Mouse (Mus musculus) CH12F3 (cell line): ENCODE measurements around the gene Numa1.
"Not testable (repeated sequence)": the region's sequence is repeated elsewhere in the genome, so short reads cannot be mapped to it uniquely, and the experiment has no call there.

Experiments
- in situ Hi-C: fragments of 300-500 bp; cut with MboI; formaldehyde crosslinking; loops from 2 replicates; pipeline ENCODE4 v1.14.3; 2020; ENCODE audit warnings: low sequenced_read_pairs

The Numa1 gene

GRCm38 (mm10) chr7:101933751-101934240 is at the start of gene Numa1, which contains the start of gene Lrrc51:
Gene Numa1 (plus strand): TSS chr7:101934111.
Gene Lrrc51 (minus strand): TSS chr7:101933895.
- in situ Hi-C loops = no loop called here

- in situ Hi-C loops = no loop called here
These were observed 49.8 kb upstream of the Numa1 start for GRCm38 (mm10) chr7:101884160-101884559.

- in situ Hi-C loops = no loop called here
These were observed 47.6 kb upstream of the Numa1 start for GRCm38 (mm10) chr7:101886274-101886673.

- in situ Hi-C loops = no loop called here
These were observed 45.5 kb upstream of the Numa1 start for GRCm38 (mm10) chr7:101888460-101888859.

GRCm38 (mm10) chr7:101895695-101896094 is 38.2 kb upstream of the Numa1 start:
- in situ Hi-C loops = no loop called here

GRCm38 (mm10) chr7:101896104-101897066 is 37.5 kb upstream of the Numa1 start:
- in situ Hi-C loops = no loop called here

GRCm38 (mm10) chr7:101900331-101901097 is 33.4 kb upstream of the Numa1 start:
- in situ Hi-C loops = no loop called here

- in situ Hi-C loops = no loop called here
These were observed 31.9 kb upstream of the Numa1 start for GRCm38 (mm10) chr7:101901969-101902368.

GRCm38 (mm10) chr7:101902846-101903245 is 31.1 kb upstream of the Numa1 start:
- in situ Hi-C loops = no loop called here

GRCm38 (mm10) chr7:101905561-101906286 is 28.2 kb upstream of the Numa1 start, which contains the start of gene Lamtor1:
Gene Lamtor1 (plus strand): TSS chr7:101905904.
- in situ Hi-C loops = no loop called here

GRCm38 (mm10) chr7:101906287-101906681 is 27.6 kb upstream of the Numa1 start, which contains the start of gene Tomt:
Gene Tomt (minus strand): TSS chr7:101906359.
- in situ Hi-C loops = no loop called here

- in situ Hi-C loops = no loop called here
These were observed 27.2 kb upstream of the Numa1 start for GRCm38 (mm10) chr7:101906696-101907095.

GRCm38 (mm10) chr7:101908367-101908766 is 25.5 kb upstream of the Numa1 start:
- in situ Hi-C loops = no loop called here

- in situ Hi-C loops = no loop called here
These were observed 23.8 kb upstream of the Numa1 start for GRCm38 (mm10) chr7:101910138-101910537.

- in situ Hi-C loops = no loop called here
These were observed 21.9 kb upstream of the Numa1 start for GRCm38 (mm10) chr7:101911982-101912381.

GRCm38 (mm10) chr7:101918071-101918470 is 15.8 kb upstream of the Numa1 start:
- in situ Hi-C loops = no loop called here

- in situ Hi-C loops = not testable (repeated sequence)
These were observed 8.0 kb upstream of the Numa1 start for GRCm38 (mm10) chr7:101925892-101926291.

- in situ Hi-C loops = no loop called here
These were observed 5.8 kb upstream of the Numa1 start for GRCm38 (mm10) chr7:101928093-101928492.

- in situ Hi-C loops = no loop called here
These were observed 1.4 kb upstream of the Numa1 start for GRCm38 (mm10) chr7:101932551-101932950.

- in situ Hi-C loops = no loop called here
These were observed 611 bp upstream of the Numa1 start for GRCm38 (mm10) chr7:101933300-101933699.

- in situ Hi-C loops = no loop called here
These were observed 2.0 kb downstream of the Numa1 start for GRCm38 (mm10) chr7:101935957-101936356.
